Mouse (Mus musculus): ENCODE data around the gene Fndc9. TPM values are rescaled to one million over a fixed set of nuclear protein-coding genes. Genes with fewer than 3 reads are reported as not detected.

Gene Fndc9
- polyA plus RNA-seq, 1 experiment from 2014 or later = 0.26 TPM

DNA sequence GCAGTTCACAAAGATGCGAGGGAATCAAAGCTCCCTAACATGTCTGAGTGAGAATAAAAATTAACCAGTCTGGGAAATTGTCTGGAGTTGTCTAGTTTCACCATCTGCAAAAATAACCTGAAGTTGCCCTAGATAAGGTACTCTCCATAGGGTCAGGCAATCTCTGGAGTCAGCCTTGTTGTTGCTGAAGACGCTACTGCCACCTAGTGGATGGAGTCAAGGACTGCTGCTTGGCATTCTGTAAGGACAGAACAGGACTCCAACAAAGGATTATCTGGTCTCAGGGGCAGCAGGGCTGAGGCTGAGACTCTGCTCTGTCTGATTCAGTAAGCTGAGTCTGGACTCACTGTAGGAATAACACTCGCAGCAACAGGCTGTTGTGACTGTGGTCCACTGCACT, 20.0 kb upstream of the Fndc9 start:
- Histone ChIP-seq H3K27me3 (replicated peaks; ENCODE audit: low read depth, poor library complexity, severe bottlenecking) (no peaks in the 10 kb centered on the region), H3K4me1 (peaks cover 62% of the 10 kb centered on the region), H3K9me3 (no peaks in the 10 kb centered on the region), H3K4me3 (no peak overlapping the region), H3K36me3 (replicated peaks) (no peaks in the 10 kb centered on the region), H3K27ac (replicated peaks) (peak overlapping the region; percentile 82)
- 26% methylated on average over 3 of the region's 3 CpGs for WGBS
- DNase-seq (ENCODE audit: low spot score) = peak; percentile 81

DNA sequence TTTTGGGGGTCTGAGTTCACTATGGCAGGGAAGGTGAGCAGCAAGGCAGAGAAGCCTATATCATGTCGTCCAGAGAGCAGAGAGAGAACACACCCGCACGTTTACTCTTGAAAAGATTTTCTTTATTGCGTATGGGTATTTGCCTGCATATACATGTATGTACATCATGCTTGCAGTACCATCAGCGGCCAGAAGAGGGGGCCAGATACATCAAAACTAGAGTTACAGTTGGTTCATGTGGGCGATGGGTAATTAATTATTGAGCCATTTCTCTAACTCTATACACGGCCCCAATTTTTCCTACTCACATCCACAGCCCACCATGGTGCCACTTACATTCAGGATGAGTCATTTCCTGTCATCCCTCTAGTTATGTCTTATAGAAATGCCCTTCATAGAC, 18.7 kb upstream of the Fndc9 start:
- Histone ChIP-seq H3K9me3 (no peaks in the 10 kb centered on the region), H3K4me3 (no peak overlapping the region), H3K36me3 (replicated peaks) (peaks cover 6% of the 10 kb centered on the region; the same call in 1 of the 2 replicates), H3K27ac (replicated peaks) (no peak overlapping the region), H3K27me3 (replicated peaks; ENCODE audit: low read depth, poor library complexity, severe bottlenecking) (no peaks in the 10 kb centered on the region), H3K4me1 (peaks cover 52% of the 10 kb centered on the region)
- WGBS = 75% methylated on average over 7 of the region's 7 CpGs
- no peak for DNase-seq (ENCODE audit: low spot score)

DNA sequence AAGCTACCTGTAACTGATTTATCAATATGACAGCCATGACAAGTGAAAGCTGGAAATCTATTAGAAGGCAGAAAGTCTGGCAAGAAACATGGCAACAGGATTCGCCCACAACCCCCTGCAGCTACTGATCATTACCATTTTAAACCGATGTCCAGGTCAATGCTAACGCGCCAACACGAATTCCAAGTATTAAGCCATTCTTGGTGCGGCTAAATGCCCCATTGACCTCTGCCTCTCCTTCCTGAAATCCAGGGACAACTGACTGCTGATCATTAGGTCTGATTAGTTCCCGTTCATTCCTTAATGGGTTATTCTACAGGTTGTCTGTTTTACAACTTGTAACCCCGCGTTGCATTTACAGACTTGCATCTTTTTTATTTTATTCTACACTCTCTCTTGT, 17.6 kb upstream of the Fndc9 start:
- Histone ChIP-seq H3K27me3 (replicated peaks; ENCODE audit: low read depth, poor library complexity, severe bottlenecking) (no peaks in the 10 kb centered on the region), H3K27ac (replicated peaks) (no peak overlapping the region), H3K36me3 (replicated peaks) (peaks cover 6% of the 10 kb centered on the region; the same call in 1 of the 2 replicates), H3K9me3 (no peaks in the 10 kb centered on the region), H3K4me3 (no peak overlapping the region), H3K4me1 (peaks cover 45% of the 10 kb centered on the region)
- DNase-seq (ENCODE audit: low spot score) = no peak
- WGBS = 81% methylated on average over 9 of the region's 9 CpGs

DNA sequence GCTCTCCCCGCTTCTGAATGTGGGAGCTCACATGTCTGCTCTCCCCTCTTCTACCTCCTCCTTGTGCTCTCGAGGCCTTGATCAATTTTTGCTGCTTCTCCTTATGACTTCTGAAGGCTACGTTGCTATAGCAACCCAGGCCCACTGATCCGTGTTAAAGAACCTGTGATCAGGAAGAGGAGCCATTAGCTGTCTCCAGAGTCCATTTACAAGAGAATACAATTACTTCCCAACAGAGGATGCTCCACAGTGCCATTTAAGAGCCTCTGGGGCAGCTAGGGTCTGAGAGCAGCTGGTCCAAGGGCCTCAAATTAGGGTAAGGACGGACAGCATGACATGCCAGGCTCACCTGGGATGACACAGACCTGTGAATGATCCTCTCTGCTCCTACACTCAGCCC, 16.7 kb upstream of the Fndc9 start:
- no peak overlapping the region for H3K4me3 ChIP-seq
- 38% methylated on average over 5 of the region's 5 CpGs for WGBS
- peaks cover 6% of the 10 kb centered on the region; the same call in 1 of the 2 replicates for H3K36me3 ChIP-seq (replicated peaks)
- H3K27ac ChIP-seq (replicated peaks) = no peak overlapping the region
- H3K27me3 ChIP-seq (replicated peaks; ENCODE audit: low read depth, poor library complexity, severe bottlenecking) = no peaks in the 10 kb centered on the region
- peaks cover 37% of the 10 kb centered on the region for H3K4me1 ChIP-seq
- no peak for DNase-seq (ENCODE audit: low spot score)
- no peaks in the 10 kb centered on the region for H3K9me3 ChIP-seq

DNA sequence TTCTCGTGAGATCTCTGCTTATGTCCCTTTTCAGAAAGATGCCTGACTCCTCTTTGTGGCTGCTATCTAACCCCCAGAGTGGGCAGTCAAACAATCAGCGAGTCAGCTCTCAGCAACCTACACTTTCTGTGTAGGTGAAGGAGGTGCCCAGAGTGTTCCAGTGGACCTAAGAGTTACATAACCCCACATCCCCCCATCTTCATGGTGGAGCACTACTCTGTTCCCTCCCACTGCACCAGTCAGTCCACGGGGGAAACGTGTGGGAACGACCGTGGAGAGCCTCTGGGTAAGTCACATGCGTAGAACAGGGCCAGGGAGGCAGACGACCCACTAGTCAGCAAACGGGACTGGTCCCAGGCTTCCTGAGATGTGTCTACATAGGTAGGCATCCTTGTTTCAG, 16.0 kb upstream of the Fndc9 start:
- no peaks in the 10 kb centered on the region for H3K27me3 ChIP-seq (replicated peaks; ENCODE audit: low read depth, poor library complexity, severe bottlenecking)
- 81% methylated on average over 9 of the region's 9 CpGs for WGBS
- no peak for DNase-seq (ENCODE audit: low spot score)
- peaks cover 29% of the 10 kb centered on the region for H3K4me1 ChIP-seq
- no peaks in the 10 kb centered on the region for H3K9me3 ChIP-seq
- peaks cover 10% of the 10 kb centered on the region; the same call in 1 of the 2 replicates for H3K36me3 ChIP-seq (replicated peaks)
- H3K4me3 ChIP-seq = no peak overlapping the region
- no peak overlapping the region; the same call in 1 of the 2 replicates for H3K27ac ChIP-seq (replicated peaks)

DNA sequence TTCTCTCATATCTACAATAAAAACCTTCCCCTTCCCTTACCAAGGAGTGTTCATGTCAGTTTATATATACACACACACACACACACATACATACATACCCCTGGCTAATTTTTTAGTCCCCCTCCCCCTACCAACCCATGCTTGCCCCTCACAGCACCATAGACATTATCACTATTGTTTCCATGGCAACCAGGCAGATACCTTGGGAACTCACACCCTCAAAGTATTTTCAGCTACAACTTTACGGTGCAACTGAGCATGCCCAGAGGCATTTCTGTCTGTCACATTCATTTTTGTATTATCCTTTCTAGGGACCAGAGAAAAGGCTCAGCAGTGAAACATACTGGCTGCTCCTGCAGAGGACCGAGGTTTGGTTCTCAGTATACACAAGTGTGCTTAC, 15.1 kb upstream of the Fndc9 start:
- Histone ChIP-seq H3K27me3 (replicated peaks; ENCODE audit: low read depth, poor library complexity, severe bottlenecking) (no peaks in the 10 kb centered on the region), H3K9me3 (no peaks in the 10 kb centered on the region), H3K4me1 (peaks cover 24% of the 10 kb centered on the region), H3K4me3 (no peak overlapping the region), H3K27ac (replicated peaks) (no peak overlapping the region), H3K36me3 (replicated peaks) (peaks cover 10% of the 10 kb centered on the region; the same call in 1 of the 2 replicates)
- 89% methylated on average over 2 of the region's 2 CpGs for WGBS
- no peak for DNase-seq (ENCODE audit: low spot score)

DNA sequence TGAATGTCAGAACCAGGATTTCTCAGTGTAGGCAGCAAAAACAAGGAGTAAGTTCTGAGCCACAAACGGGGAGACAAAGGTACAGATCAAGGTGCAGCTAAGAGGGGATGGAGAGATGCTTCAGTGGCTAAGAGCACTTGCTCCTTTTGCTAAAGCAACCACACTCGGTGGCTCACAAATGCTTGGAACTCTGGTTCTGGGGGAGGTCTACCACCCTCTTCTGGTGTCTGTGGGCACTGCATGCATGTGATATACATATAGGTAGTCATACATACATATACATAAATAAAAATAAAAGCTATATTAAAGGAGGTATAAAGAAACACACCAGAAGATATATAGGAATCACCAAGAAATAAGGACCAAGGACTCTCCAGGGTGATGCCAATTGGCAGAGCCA, 11.8 kb upstream of the Fndc9 start:
- Histone ChIP-seq H3K27me3 (replicated peaks; ENCODE audit: low read depth, poor library complexity, severe bottlenecking) (no peaks in the 10 kb centered on the region), H3K4me1 (peaks cover 18% of the 10 kb centered on the region), H3K27ac (replicated peaks) (no peak overlapping the region), H3K9me3 (no peaks in the 10 kb centered on the region), H3K36me3 (replicated peaks) (peaks cover 10% of the 10 kb centered on the region; the same call in 1 of the 2 replicates), H3K4me3 (no peak overlapping the region)
- DNase-seq (ENCODE audit: low spot score) = no peak
- WGBS = 78% methylated on average over 2 of the region's 2 CpGs

DNA sequence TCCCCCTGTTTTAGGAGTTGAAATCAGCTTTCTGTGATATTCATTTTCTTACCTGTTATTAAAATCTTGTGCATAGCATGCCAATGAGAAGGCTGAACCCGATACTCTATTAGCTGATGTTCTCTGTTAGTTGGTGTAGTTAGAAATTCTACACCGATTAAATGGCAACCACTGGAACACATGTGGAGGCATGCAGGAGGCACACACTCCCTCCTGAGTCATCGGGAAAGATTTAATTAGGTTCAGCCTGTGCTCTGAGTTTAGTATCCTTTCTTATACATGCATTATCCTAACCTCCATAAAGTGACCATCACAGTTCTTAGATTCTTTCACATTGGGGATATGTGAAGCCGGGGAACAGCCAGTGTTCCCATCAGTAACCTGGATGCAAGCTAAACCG, 10.0 kb upstream of the Fndc9 start:
- WGBS = 78% methylated on average over 5 of the region's 5 CpGs
- Histone ChIP-seq H3K27me3 (replicated peaks; ENCODE audit: low read depth, poor library complexity, severe bottlenecking) (no peaks in the 10 kb centered on the region), H3K36me3 (replicated peaks) (peaks cover 10% of the 10 kb centered on the region; the same call in 1 of the 2 replicates), H3K9me3 (no peaks in the 10 kb centered on the region), H3K4me1 (peaks cover 3% of the 10 kb centered on the region; the same call in 1 of the 2 replicates), H3K4me3 (no peak overlapping the region), H3K27ac (replicated peaks) (no peak overlapping the region)
- DNase-seq (ENCODE audit: low spot score) = no peak

DNA sequence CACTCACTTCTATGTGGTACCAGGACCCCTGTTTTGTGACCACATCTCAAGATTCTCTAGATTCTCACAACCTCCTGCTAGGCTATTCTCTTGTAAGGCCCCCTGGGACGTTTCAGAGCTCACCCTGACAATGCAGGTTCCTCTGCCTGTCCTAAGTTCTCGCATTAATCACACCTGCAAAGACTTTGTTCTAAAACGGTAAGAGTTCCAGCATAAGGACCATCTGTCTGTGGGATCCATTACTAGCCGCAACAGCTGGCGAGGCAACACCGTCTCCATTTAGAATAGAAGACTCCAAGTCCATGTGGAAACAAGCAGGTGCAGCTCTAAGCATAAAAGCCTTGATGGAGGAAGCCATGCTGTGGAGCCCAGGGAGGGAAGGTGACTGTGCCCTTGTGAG, 5.1 kb upstream of the Fndc9 start:
- no peaks in the 10 kb centered on the region for H3K27me3 ChIP-seq (replicated peaks; ENCODE audit: low read depth, poor library complexity, severe bottlenecking)
- H3K4me3 ChIP-seq = no peak overlapping the region
- no peaks in the 10 kb centered on the region for H3K36me3 ChIP-seq (replicated peaks)
- DNase-seq (ENCODE audit: low spot score) = no peak
- no peaks in the 10 kb centered on the region for H3K9me3 ChIP-seq
- H3K27ac ChIP-seq (replicated peaks) = no peak overlapping the region
- WGBS = 72% methylated on average over 6 of the region's 6 CpGs
- H3K4me1 ChIP-seq = peaks cover 5% of the 10 kb centered on the region

DNA sequence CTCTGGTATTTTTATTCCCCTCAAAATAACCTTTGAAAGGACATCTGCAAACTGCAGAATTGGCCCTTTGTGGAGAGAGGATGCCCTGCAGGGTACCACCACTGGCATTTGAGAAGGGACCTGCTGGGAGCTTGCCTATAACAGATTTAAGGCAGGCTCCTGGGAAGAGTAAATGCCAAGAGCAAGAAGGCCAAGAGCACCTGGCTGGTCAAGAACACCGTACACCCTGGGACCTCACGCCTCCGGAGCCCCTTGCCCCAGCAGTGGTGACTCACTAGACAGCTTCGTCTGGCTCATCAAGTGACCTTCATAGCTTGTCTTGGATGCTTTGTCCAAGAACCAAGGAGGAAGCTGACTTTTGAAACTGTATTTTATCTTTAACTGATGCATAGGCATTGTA, 2.5 kb upstream of the Fndc9 start:
- Histone ChIP-seq H3K4me3 (no peak overlapping the region), H3K9me3 (no peaks in the 10 kb centered on the region), H3K4me1 (peaks cover 7% of the 10 kb centered on the region; the same call in 1 of the 2 replicates), H3K36me3 (replicated peaks) (peaks cover 7% of the 10 kb centered on the region), H3K27me3 (replicated peaks; ENCODE audit: low read depth, poor library complexity, severe bottlenecking) (no peaks in the 10 kb centered on the region), H3K27ac (replicated peaks) (no peak overlapping the region)
- 94% methylated on average over 4 of the region's 4 CpGs for WGBS
- no peak for DNase-seq (ENCODE audit: low spot score)

DNA sequence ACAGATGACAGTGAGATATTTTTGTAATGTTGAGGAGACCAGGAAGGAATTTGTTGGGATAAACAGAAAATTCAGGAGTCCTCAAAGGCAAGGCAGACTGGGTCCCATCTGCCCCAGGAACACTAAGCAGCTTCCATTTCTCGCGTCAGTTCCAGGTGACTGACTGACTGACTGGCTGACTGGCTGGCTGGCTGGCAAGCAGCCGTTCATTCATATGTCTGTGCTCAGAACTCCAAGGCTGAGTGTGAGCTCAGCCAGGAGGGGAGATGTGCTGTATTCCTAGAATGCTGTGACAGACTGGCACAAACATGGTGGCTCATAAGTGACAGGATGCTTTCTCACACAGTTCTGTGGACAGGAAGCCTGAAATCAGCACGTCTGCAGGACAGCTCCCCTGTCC, 1.4 kb upstream of the Fndc9 start:
- no peaks in the 10 kb centered on the region for H3K27me3 ChIP-seq (replicated peaks; ENCODE audit: low read depth, poor library complexity, severe bottlenecking)
- peaks cover 15% of the 10 kb centered on the region for H3K36me3 ChIP-seq (replicated peaks)
- no peak for DNase-seq (ENCODE audit: low spot score)
- H3K27ac ChIP-seq (replicated peaks) = no peak overlapping the region
- no peaks in the 10 kb centered on the region for H3K9me3 ChIP-seq
- WGBS = 85% methylated on average over 4 of the region's 4 CpGs
- H3K4me1 ChIP-seq = peaks cover 7% of the 10 kb centered on the region; the same call in 1 of the 2 replicates
- H3K4me3 ChIP-seq = no peak overlapping the region

DNA sequence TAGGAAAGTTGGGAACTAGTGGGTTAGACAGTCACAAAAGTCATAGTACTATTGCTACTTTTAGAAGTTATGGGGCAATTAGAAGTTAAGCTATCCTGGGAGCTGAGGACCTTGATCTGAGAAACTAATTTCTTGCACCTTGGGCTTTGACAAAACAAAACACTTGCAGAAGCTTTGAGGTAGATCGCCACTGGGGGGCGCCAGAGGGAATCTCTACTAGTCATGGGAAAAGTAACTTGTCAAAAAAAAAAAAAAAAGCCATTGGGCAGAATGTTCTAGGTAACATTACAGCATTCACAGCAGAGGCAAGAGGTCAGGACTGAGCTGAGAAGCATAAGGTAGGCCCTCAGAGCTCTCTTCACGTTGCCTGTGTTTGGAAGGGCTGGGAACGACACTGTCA, 1.6 kb downstream of the Fndc9 start:
- WGBS = 42% methylated on average over 4 of the region's 4 CpGs
- Histone ChIP-seq H3K9me3 (no peaks in the 10 kb centered on the region), H3K4me3 (no peak overlapping the region), H3K27ac (replicated peaks) (no peak overlapping the region), H3K27me3 (replicated peaks; ENCODE audit: low read depth, poor library complexity, severe bottlenecking) (no peaks in the 10 kb centered on the region), H3K36me3 (replicated peaks) (peaks cover 28% of the 10 kb centered on the region), H3K4me1 (peaks cover 7% of the 10 kb centered on the region; the same call in 1 of the 2 replicates)
- DNase-seq (ENCODE audit: low spot score) = peak; percentile 71

DNA sequence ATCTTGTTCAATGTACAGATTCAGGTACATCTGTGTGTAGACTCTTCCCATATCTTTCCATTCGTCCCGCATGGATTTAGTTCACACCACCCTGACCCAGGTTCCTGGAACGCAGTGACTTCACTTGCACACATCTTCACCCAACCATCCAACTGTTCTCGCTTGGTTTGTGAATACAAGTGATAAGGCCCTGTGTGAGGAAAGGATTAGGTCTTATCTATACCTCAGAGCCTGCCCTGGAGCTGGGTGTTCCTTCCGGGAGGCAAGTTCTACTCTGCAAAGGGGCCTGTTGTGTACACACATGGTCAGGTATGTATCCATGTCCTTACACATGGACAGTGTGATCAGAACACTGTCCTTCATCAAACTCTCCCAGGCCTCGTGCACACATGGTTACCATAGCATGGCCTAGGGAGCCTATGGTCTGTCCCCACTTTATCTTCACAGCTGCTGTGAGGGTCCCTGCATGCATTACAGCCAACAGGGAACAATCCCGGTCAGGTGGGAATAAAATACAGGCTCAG, 5.9 kb downstream of the Fndc9 start:
- no peaks in the 10 kb centered on the region for H3K27me3 ChIP-seq (replicated peaks; ENCODE audit: low read depth, poor library complexity, severe bottlenecking)
- 92% methylated on average over 7 of the region's 7 CpGs for WGBS
- no peak overlapping the region for H3K4me3 ChIP-seq
- no peaks in the 10 kb centered on the region for H3K9me3 ChIP-seq
- peaks cover 7% of the 10 kb centered on the region; the same call in 1 of the 2 replicates for H3K4me1 ChIP-seq
- no peak overlapping the region for H3K27ac ChIP-seq (replicated peaks)
- peaks cover 34% of the 10 kb centered on the region for H3K36me3 ChIP-seq (replicated peaks)
- no peak for DNase-seq (ENCODE audit: low spot score)

Data from embryonic facial prominence, embryonic 10.5 days (tissue).